Mouse (Mus musculus): Measurements from ENCODE around the gene Znrd1. TPM values are rescaled to one million over a fixed set of nuclear protein-coding genes. Genes with fewer than 3 reads are reported as not detected.
"Not testable (repeated sequence)": the region's sequence is repeated elsewhere in the genome, so short reads cannot be mapped to it uniquely, and the experiment has no call there.

Znrd1 gene
- total RNA-seq (2015; ENCODE audit: low replicate concordance) (18.8 and 23.2 TPM in 2 replicates), total RNA-seq (2017; ENCODE audit: low replicate concordance) (5.7 and 11.0 TPM in 2 replicates)

- peak; percentile 99 for ATAC-seq (replicated peaks; ENCODE audit: low FRiP score, poor library complexity, severe bottlenecking)
Observed at GRCm38 (mm10) chr17:36957999-36958743, at the start of gene Znrd1, which contains the start of gene Znrd1as. Znrd1 (minus strand) TSS chr17:36958559. Znrd1as (plus strand) TSS chr17:36958592.

GRCm38 (mm10) chr17:37003366-37003765 lies 45.0 kb upstream of the Znrd1 start:
- no peak for ATAC-seq (replicated peaks; ENCODE audit: low FRiP score, poor library complexity, severe bottlenecking)

GRCm38 (mm10) chr17:37002364-37003330 lies 44.3 kb upstream of the Znrd1 start:
- ATAC-seq (replicated peaks; ENCODE audit: low FRiP score, poor library complexity, severe bottlenecking) = no peak

- no peak for ATAC-seq (replicated peaks; ENCODE audit: low FRiP score, poor library complexity, severe bottlenecking)
Observed at GRCm38 (mm10) chr17:37000863-37001262, 42.5 kb upstream of the Znrd1 start, which contains the start of gene Zfp57. Zfp57 (plus strand) TSS chr17:37001163.

- no peak for ATAC-seq (replicated peaks; ENCODE audit: low FRiP score, poor library complexity, severe bottlenecking)
Observed at GRCm38 (mm10) chr17:36998477-36998876, 40.1 kb upstream of the Znrd1 start.

- ATAC-seq (replicated peaks; ENCODE audit: low FRiP score, poor library complexity, severe bottlenecking) = no peak; the same call in 1 of the 2 replicates
Observed at GRCm38 (mm10) chr17:36997033-36997735, 38.8 kb upstream of the Znrd1 start.

- ATAC-seq (replicated peaks; ENCODE audit: low FRiP score, poor library complexity, severe bottlenecking) = no peak
Observed at GRCm38 (mm10) chr17:36995448-36995847, 37.1 kb upstream of the Znrd1 start.

GRCm38 (mm10) chr17:36994528-36994927 lies 36.2 kb upstream of the Znrd1 start:
- ATAC-seq (replicated peaks; ENCODE audit: low FRiP score, poor library complexity, severe bottlenecking) = no peak

GRCm38 (mm10) chr17:36993770-36994325 lies 35.5 kb upstream of the Znrd1 start:
- no peak for ATAC-seq (replicated peaks; ENCODE audit: low FRiP score, poor library complexity, severe bottlenecking)

GRCm38 (mm10) chr17:36992336-36993104 lies 34.2 kb upstream of the Znrd1 start:
- ATAC-seq (replicated peaks; ENCODE audit: low FRiP score, poor library complexity, severe bottlenecking) = no peak

- ATAC-seq (replicated peaks; ENCODE audit: low FRiP score, poor library complexity, severe bottlenecking) = not testable (repeated sequence)
Observed at GRCm38 (mm10) chr17:36990630-36991029, 32.3 kb upstream of the Znrd1 start.

- ATAC-seq (replicated peaks; ENCODE audit: low FRiP score, poor library complexity, severe bottlenecking) = no peak
Observed at GRCm38 (mm10) chr17:36989437-36989836, 31.1 kb upstream of the Znrd1 start, which contains the start of gene H2-M5. H2-M5 (minus strand) TSS chr17:36989537.

GRCm38 (mm10) chr17:36988475-36988874 lies 30.1 kb upstream of the Znrd1 start:
- no peak for ATAC-seq (replicated peaks; ENCODE audit: low FRiP score, poor library complexity, severe bottlenecking)

GRCm38 (mm10) chr17:36982253-36983155 lies 24.1 kb upstream of the Znrd1 start:
- ATAC-seq (replicated peaks; ENCODE audit: low FRiP score, poor library complexity, severe bottlenecking) = no peak

GRCm38 (mm10) chr17:36981845-36982244 lies 23.5 kb upstream of the Znrd1 start:
- no peak for ATAC-seq (replicated peaks; ENCODE audit: low FRiP score, poor library complexity, severe bottlenecking)

- ATAC-seq (replicated peaks; ENCODE audit: low FRiP score, poor library complexity, severe bottlenecking) = no peak
Observed at GRCm38 (mm10) chr17:36981221-36981813, 23.0 kb upstream of the Znrd1 start, which contains the start of gene 2410137M14Rik. 2410137M14Rik (minus strand) TSS chr17:36981237.

- ATAC-seq (replicated peaks; ENCODE audit: low FRiP score, poor library complexity, severe bottlenecking) = no peak
Observed at GRCm38 (mm10) chr17:36973271-36973787, 15.0 kb upstream of the Znrd1 start.

All from erythroblast, adult 5-6 weeks (primary cell).